Mouse (Mus musculus) stomach, embryonic 14.5 days (tissue): Measurements from ENCODE around the gene Igsf3. TPM values are rescaled to one million over a fixed set of nuclear protein-coding genes. Genes with fewer than 3 reads are reported as not detected.

Experiments
- ATAC-seq: fragments of 200-750 bp; cut with Nextera tagmentation; 2 replicates; pipeline ENCODE4 v1.8.0; 2017; ENCODE audit warnings: low read depth, moderate TSS enrichment; ENCODE audit not compliant: insufficient number of reproducible peaks, insufficient read depth, low FRiP score
- H3K27ac ChIP-seq: fragments of 300-500 bp; sonication (generic); 2 replicates; pipeline ENCODE4 v1.5.1; 2014; ENCODE audit warnings: mild to moderate bottlenecking, low read length, moderate library complexity, mixed read lengths
- H3K27me3 ChIP-seq: fragments of 300-500 bp; sonication (generic); 2 replicates; pipeline ENCODE4 v1.6.1; 2014; ENCODE audit warnings: low read length, control low read depth, mixed read lengths; ENCODE audit not compliant: control insufficient read depth, insufficient read depth
- H3K36me3 ChIP-seq: fragments of 300-500 bp; sonication (generic); 2 replicates; pipeline ENCODE4 v1.6.1; 2014; ENCODE audit warnings: mild to moderate bottlenecking, control low read depth, low read length, moderate library complexity, mixed read lengths; ENCODE audit not compliant: control insufficient read depth, insufficient read depth
- H3K4me1 ChIP-seq: fragments of 300-500 bp; sonication (generic); 2 replicates; pipeline ENCODE4 v1.6.1; 2014; ENCODE audit warnings: low read length, control low read depth, mixed read lengths; ENCODE audit not compliant: control insufficient read depth, insufficient read depth
- H3K4me2 ChIP-seq: fragments of 300-500 bp; sonication (generic); replicated peaks from 2 replicates; pipeline ENCODE4 v1.6.1; 2014; ENCODE audit warnings: low read depth, low read length, control low read depth
- H3K4me3 ChIP-seq: fragments of 300-500 bp; sonication (generic); 2 replicates; pipeline ENCODE4 v1.5.1; 2014; ENCODE audit warnings: low read depth, low read length, control low read depth
- H3K9ac ChIP-seq: fragments of 300-500 bp; sonication (generic); replicated peaks from 2 replicates; pipeline ENCODE4 v1.6.1; 2014; ENCODE audit warnings: low read depth, mild to moderate bottlenecking, control low read depth, low read length, moderate library complexity, mixed read lengths
- H3K9me3 ChIP-seq: fragments of 300-500 bp; sonication (generic); 2 replicates; pipeline ENCODE4 v1.6.1; 2016; ENCODE audit warnings: low read depth, low read length, control low read depth; ENCODE audit not compliant: control insufficient read depth
- WGBS: fragments of 180-500 bp; shearing (Covaris S2); extraction: QIAGEN DNeasy Blood & Tissue Kit; methylation state at CpG from one replicate; pipeline ENCODE4 v1.1.7; 2014; 5-methylcytosine and 5-hydroxymethylcytosine counted together
- polyA plus RNA-seq: library from polyadenylated mRNA; unstranded; fragments of >200 nt; fragmentation: Nextera tagmentation; extraction: Ambion mirVana; gene quantifications from 2 replicates; pipeline ENCODE4 v1.2.1, GENCODE M21; 2014

The Igsf3 gene
- polyA plus RNA-seq, 1 experiment from 2014 or later = 30.0 TPM

GRCm38 (mm10) chr3:101460618-101461017 lies 83.7 kb downstream of the Igsf3 start:
- ATAC-seq = no peak
- Histone ChIP-seq H3K4me1 (no peaks in the 10 kb centered on the region), H3K36me3 (peaks cover 27% of the 10 kb centered on the region), H3K27ac (no peak overlapping the region), H3K4me3 (no peak overlapping the region), H3K27me3 (no peaks in the 10 kb centered on the region), H3K9ac (no peak overlapping the region), H3K4me2 (no peak overlapping the region), H3K9me3 (peaks cover 10% of the 10 kb centered on the region; the same call in 1 of the 2 replicates)
- 85% methylated on average over 7 of the region's 7 CpGs for WGBS

DNA sequence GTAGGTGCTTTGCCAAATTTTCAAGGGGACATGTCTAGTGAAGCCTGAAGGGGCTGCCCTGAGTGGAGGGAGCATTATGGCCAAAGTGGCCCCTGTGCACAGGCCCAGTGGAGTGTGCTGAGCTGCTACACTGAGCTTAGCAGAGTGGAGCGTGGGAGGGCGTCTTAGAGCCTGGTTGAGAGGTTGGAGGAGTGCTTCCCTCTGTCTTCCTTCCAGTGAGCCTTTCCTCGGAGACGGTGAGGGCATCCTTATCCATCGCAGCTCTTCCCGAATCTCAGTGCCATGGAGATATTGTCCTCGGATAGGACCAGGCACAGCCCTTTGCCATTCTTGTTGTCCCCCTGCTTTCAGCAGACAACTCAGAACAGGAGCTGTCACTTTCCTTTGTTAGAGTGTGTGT lies 84.2 kb downstream of the Igsf3 start:
- Histone ChIP-seq H3K27me3 (no peaks in the 10 kb centered on the region), H3K36me3 (peaks cover 27% of the 10 kb centered on the region), H3K9ac (no peak overlapping the region), H3K4me3 (no peak overlapping the region), H3K27ac (no peak overlapping the region), H3K4me2 (no peak overlapping the region), H3K4me1 (no peaks in the 10 kb centered on the region), H3K9me3 (peaks cover 10% of the 10 kb centered on the region; the same call in 1 of the 2 replicates)
- ATAC-seq = no peak
- WGBS = 85% methylated on average over 7 of the region's 7 CpGs

GRCm38 (mm10) chr3:101461816-101462215 lies 84.9 kb downstream of the Igsf3 start:
- H3K9ac ChIP-seq = no peak overlapping the region
- H3K4me2 ChIP-seq = no peak overlapping the region
- H3K27me3 ChIP-seq = no peaks in the 10 kb centered on the region
- H3K36me3 ChIP-seq = peaks cover 27% of the 10 kb centered on the region
- WGBS = 33% methylated on average over 8 of the region's 8 CpGs
- no peak overlapping the region for H3K4me3 ChIP-seq
- peaks cover 10% of the 10 kb centered on the region; the same call in 1 of the 2 replicates for H3K9me3 ChIP-seq
- peak overlapping the region; percentile 0; the same call in 1 of the 2 replicates for H3K27ac ChIP-seq
- no peaks in the 10 kb centered on the region for H3K4me1 ChIP-seq
- no peak for ATAC-seq

DNA sequence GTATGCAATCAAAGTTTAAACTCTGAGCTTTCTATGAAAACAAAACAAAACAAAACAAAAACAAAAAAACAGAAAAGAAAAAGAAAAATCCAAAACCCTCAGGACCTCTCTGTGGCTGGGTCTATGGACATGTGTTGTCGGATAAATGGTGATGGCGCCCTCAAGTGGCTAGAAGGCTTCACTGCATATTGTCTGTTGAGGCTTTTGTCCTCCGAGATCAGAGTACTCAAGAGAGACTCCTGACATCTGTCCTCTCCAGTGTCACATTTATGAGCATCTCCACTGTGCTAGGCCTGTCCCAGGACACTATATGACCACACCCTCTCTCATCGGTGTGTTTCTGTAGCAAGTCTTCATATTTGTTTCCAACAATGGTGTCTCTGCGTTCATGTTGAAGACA lies 85.4 kb downstream of the Igsf3 start:
- ATAC-seq = no peak
- H3K27ac ChIP-seq = no peak overlapping the region; the same call in 1 of the 2 replicates

DNA sequence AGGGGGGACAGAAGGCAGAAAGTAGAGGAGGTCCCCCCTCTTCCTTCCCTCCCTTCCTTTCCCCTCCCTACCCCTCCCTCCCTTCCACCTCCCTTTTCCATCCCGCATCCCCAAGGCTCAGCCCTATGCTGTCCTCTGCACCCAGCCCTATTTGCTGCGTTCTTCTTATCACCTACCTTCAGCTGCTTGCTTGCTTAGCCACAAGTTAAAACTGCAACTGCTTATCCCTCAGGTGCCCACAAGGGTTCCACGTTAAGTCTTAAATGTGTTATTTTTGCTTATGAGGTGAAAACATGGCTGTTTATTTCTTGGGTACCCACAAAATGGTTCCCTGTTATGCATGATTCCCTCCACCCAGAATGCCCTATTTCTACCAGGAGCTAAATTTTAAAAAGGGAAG lies 86.6 kb downstream of the Igsf3 start:
- Histone ChIP-seq H3K4me3 (no peak overlapping the region), H3K27me3 (no peaks in the 10 kb centered on the region), H3K9me3 (peaks cover 8% of the 10 kb centered on the region; the same call in 1 of the 2 replicates), H3K4me2 (no peak overlapping the region), H3K36me3 (peaks cover 15% of the 10 kb centered on the region), H3K4me1 (0 out of 2 replicates have a peak, but pooled peaks cover 2% of the 10 kb centered on the region), H3K9ac (no peak overlapping the region), H3K27ac (no peak overlapping the region)
- 81% methylated on average over 3 of the region's 3 CpGs for WGBS
- no peak for ATAC-seq

More for the DNA sequence above, 85.4 kb downstream of the Igsf3 start:
- WGBS = 27% methylated on average over 5 of the region's 5 CpGs
- H3K27me3 ChIP-seq = no peaks in the 10 kb centered on the region
- no peak overlapping the region for H3K4me3 ChIP-seq
- peaks cover 25% of the 10 kb centered on the region for H3K36me3 ChIP-seq
- peaks cover 10% of the 10 kb centered on the region; the same call in 1 of the 2 replicates for H3K9me3 ChIP-seq
- H3K4me2 ChIP-seq = no peak overlapping the region
- no peaks in the 10 kb centered on the region for H3K4me1 ChIP-seq
- H3K9ac ChIP-seq = no peak overlapping the region

- 90% methylated on average over 9 of the region's 9 CpGs for WGBS
- H3K4me3 ChIP-seq = no peak overlapping the region
- no peaks in the 10 kb centered on the region for H3K36me3 ChIP-seq
- H3K27ac ChIP-seq = no peak overlapping the region
- H3K9ac ChIP-seq = no peak overlapping the region
- H3K27me3 ChIP-seq = no peaks in the 10 kb centered on the region
- H3K4me2 ChIP-seq = no peak overlapping the region
- H3K9me3 ChIP-seq = no peaks in the 10 kb centered on the region
- no peak for ATAC-seq
- peaks cover 9% of the 10 kb centered on the region; the same call in 1 of the 2 replicates for H3K4me1 ChIP-seq
Observed at GRCm38 (mm10) chr3:101469675-101470074, 92.8 kb downstream of the Igsf3 start.

DNA sequence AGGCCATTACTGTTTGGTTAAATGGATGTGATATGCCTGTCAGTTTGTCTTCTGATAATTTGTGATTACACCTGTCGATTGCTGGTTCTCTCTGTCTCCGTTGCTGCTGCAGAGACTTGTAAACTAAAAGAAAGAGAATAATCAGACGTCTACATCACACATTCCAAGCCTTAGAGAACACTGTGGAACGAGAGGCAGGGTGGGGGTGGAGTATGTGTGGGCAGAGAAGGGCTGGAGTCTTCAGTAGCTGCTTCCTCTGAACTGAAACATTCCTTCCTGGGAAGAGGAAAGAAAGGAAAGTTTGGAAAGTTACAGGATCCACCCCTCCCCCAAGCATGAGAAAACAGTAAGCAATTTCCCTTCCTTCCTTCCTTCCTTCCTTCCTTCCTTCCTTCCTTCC lies 95.0 kb downstream of the Igsf3 start:
- no peak overlapping the region for H3K27ac ChIP-seq
- no peak for ATAC-seq

GRCm38 (mm10) chr3:101481951-101482350 lies 105.1 kb downstream of the Igsf3 start:
- Histone ChIP-seq H3K27me3 (no peaks in the 10 kb centered on the region), H3K4me2 (no peak overlapping the region), H3K36me3 (no peaks in the 10 kb centered on the region), H3K9me3 (no peaks in the 10 kb centered on the region), H3K27ac (no peak overlapping the region), H3K9ac (no peak overlapping the region), H3K4me3 (no peak overlapping the region), H3K4me1 (no peaks in the 10 kb centered on the region)
- no peak for ATAC-seq
- 95% methylated on average over 6 of the region's 6 CpGs for WGBS

More for the DNA sequence above, 95.0 kb downstream of the Igsf3 start:
- Histone ChIP-seq H3K9ac (no peak overlapping the region), H3K4me1 (peaks cover 9% of the 10 kb centered on the region; the same call in 1 of the 2 replicates), H3K27me3 (no peaks in the 10 kb centered on the region), H3K4me3 (no peak overlapping the region), H3K4me2 (no peak overlapping the region), H3K9me3 (no peaks in the 10 kb centered on the region), H3K36me3 (no peaks in the 10 kb centered on the region)
- 11% methylated on average over 4 of the region's 4 CpGs for WGBS
